Mouse (Mus musculus): ENCODE results near the gene Emx2. TPM values are rescaled to one million over a fixed set of nuclear protein-coding genes. Genes with fewer than 3 reads are reported as not detected.

The Emx2 gene
- 11.0 and 12.2 TPM in 2 replicates for polyA plus RNA-seq (2015; fragmentation: Nextera tagmentation; extraction: Ambion mirVana)

DNA sequence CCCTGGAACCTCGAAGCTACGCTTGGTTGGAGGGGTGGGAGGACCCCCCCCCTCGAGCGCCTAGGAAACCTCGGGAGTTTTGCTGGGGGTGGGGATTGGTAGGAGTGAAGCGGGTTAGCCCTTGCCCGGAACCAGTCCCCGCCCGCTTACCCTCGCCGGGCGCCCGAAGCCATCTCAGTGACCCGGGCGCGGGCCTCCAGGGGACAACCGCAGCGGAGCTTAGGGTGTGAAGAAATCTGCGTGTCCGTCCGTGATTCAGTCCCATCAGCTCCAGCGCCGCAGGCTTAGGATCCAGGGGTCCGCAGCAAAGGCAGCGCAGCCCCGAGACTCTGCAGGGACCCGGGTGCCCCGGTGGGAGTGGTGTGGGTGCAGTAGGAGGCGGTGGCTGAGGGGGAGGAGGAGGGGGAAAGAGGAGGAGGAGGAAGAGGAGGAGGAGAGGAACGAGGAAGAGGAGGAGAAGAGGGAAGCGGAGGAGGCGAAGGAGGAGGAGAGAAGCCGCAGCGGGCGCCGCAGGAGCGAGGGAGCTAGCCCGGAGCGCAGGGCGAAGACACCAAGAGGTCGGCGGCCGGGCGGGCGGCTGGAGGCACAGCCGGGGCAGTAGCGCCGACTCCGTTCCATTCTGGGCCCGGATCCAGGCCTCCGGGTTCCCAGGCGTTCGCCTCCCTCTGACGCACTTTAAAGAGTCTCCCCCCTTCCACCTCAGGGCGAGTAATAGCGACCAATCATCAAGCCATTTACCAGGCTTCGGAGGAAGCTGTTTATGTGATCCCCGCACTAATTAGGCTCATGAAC, at the start of gene Emx2:
TSS of gene Emx2 (plus strand) at position 422 of the 792 bp plus-strand sequence.
- peak; percentile 68; the same call in 1 of the 2 replicates for ATAC-seq (ENCODE audit: insufficient number of reproducible peaks, low FRiP score, low TSS enrichment, low read depth)
- H3K4me3 ChIP-seq: peak within 1 kb of the TSS; percentile 50
- under 1% methylated on average over 57 of the region's 58 CpGs for WGBS
- H3K36me3 ChIP-seq: no peaks in the 10 kb centered on the region
- peak within 1 kb of the TSS; percentile 55 for H3K9ac ChIP-seq
- H3K4me1 ChIP-seq: peaks cover 32% of the 10 kb centered on the region
- H3K9me3 ChIP-seq: no peaks in the 10 kb centered on the region
- H3K4me2 ChIP-seq: peak within 1 kb of the TSS; percentile 69
- H3K27ac ChIP-seq: peak within 1 kb of the TSS; percentile 88
- peaks cover 92% of the 10 kb centered on the region for H3K27me3 ChIP-seq

DNA sequence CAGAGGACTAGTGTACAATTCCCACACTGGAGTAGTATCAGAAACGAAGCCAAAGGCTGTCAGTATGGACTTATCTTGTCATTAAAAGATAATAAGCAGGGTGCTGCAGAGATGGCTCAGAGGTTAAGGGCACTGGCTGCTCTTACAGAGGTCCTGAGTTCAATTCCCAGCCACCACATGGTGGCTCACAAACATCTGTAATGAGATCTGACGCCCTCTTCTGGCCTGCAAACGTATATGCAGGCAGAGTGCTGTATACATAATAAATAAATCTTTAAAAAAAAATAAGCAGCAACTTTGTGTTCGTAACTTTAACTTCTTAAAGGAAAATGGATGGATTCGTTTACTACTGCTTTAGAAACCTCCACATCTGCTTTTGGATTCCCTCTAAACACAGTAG, 44.0 kb upstream of the Emx2 start:
- no peak overlapping the region for H3K4me2 ChIP-seq
- 0 out of 2 replicates have a peak, but pooled peaks cover 3% of the 10 kb centered on the region for H3K27me3 ChIP-seq
- no peak overlapping the region for H3K4me3 ChIP-seq
- H3K4me1 ChIP-seq: peaks cover 6% of the 10 kb centered on the region
- ATAC-seq (ENCODE audit: insufficient number of reproducible peaks, low FRiP score, low TSS enrichment, low read depth): no peak
- no peaks in the 10 kb centered on the region for H3K9me3 ChIP-seq
- no peak overlapping the region for H3K27ac ChIP-seq
- H3K36me3 ChIP-seq: no peaks in the 10 kb centered on the region
- WGBS: 56% methylated on average over 5 of the region's 5 CpGs
- H3K9ac ChIP-seq: no peak overlapping the region

DNA sequence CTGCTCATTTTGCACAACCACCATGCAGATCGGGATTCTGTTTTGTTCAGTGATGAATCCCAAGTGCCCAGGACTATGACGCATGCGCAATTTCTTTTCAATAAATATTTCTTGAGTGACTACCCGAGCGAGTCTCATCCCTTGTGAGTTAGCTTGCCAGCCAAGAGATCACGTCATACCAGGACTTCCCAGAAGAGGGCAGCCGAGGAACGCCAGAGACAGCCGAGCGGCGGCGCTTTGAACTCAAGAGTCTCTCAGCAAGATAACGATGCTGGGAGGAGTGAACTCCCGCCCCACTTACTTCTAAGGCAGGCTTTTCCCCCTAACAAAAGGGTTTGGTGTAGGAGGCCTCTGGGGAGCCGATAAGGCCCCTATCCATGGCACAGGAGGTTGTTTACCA, 40.1 kb upstream of the Emx2 start:
- Histone ChIP-seq H3K4me1 (peaks cover 11% of the 10 kb centered on the region), H3K36me3 (no peaks in the 10 kb centered on the region), H3K9me3 (no peaks in the 10 kb centered on the region), H3K27me3 (peaks cover 16% of the 10 kb centered on the region; the same call in 1 of the 2 replicates), H3K4me2 (peak overlapping the region; percentile 24), H3K9ac (no peak overlapping the region), H3K27ac (no peak overlapping the region), H3K4me3 (no peak overlapping the region)
- ATAC-seq (ENCODE audit: insufficient number of reproducible peaks, low FRiP score, low TSS enrichment, low read depth): no peak
- WGBS: 3% methylated on average over 15 of the region's 15 CpGs

DNA sequence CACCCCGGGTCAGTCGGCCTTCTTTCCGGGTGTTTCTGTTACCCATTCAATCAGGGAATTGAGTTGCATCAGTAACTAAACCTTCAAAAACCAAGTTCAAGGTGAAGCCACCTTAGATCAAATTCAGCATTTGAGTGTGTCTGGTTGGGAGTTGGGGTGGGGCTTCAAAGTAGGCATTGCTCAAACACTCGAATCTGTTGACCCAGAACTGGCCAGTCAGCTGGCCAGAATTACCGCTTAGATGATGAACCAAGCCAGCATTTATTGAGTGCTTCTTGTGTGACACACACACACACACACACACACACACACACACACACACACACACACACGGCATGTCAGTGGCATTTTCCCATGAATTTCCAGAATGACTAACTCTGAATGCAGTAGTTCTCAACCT, 39.5 kb upstream of the Emx2 start:
- Histone ChIP-seq H3K4me1 (peaks cover 10% of the 10 kb centered on the region), H3K27me3 (peaks cover 18% of the 10 kb centered on the region; the same call in 1 of the 2 replicates), H3K9me3 (no peaks in the 10 kb centered on the region), H3K4me2 (no peak overlapping the region), H3K4me3 (no peak overlapping the region), H3K9ac (no peak overlapping the region), H3K27ac (no peak overlapping the region), H3K36me3 (no peaks in the 10 kb centered on the region)
- 66% methylated on average over 6 of the region's 6 CpGs for WGBS
- no peak for ATAC-seq (ENCODE audit: insufficient number of reproducible peaks, low FRiP score, low TSS enrichment, low read depth)

DNA sequence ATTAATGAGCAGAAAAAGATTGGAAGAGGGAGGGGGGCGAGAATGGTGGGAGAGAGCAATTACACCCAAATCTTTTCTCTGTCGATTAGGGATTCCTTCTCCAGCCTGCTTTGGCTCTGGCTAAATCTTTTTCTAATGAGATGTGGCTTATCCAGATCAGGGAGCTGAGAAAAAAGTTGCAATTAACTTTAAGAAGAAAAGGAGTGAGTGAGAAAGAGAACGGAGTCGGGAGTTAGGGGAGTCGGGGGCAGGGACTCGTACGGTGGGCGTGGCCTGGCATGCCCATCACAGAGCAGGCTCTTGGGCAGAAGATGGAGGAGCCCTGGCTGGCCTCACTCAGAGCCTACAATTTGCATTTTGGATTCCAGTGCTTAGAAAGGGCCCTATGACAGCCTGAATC, 35.8 kb upstream of the Emx2 start:
- H3K4me3 ChIP-seq: no peak overlapping the region
- no peak overlapping the region for H3K9ac ChIP-seq
- no peaks in the 10 kb centered on the region for H3K36me3 ChIP-seq
- no peak overlapping the region for H3K4me2 ChIP-seq
- no peak overlapping the region for H3K27ac ChIP-seq
- H3K4me1 ChIP-seq: peaks cover 20% of the 10 kb centered on the region
- no peak for ATAC-seq (ENCODE audit: insufficient number of reproducible peaks, low FRiP score, low TSS enrichment, low read depth)
- 17% methylated on average over 8 of the region's 8 CpGs for WGBS
- peaks cover 18% of the 10 kb centered on the region; the same call in 1 of the 2 replicates for H3K27me3 ChIP-seq
- no peaks in the 10 kb centered on the region for H3K9me3 ChIP-seq

DNA sequence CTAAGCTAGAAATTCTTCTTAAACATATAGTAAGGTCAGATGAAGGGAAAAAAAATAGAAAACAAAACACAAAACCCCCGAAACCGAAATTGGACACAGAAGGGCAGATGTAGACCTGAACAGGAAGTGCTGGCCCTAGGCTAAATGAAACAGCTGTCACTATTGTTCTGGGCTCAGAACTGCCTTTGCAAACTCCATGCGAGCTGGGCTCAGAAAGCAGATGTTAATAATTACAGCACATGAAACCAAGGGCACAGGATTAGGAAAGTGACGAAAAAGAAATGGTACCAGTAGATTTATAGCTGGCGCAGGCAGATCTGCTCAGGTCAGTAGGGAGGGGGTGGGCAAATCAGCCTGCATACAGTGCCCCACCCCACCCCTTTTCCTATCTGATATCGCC, 34.5 kb upstream of the Emx2 start:
- 11% methylated on average over 6 of the region's 6 CpGs for WGBS
- ATAC-seq (ENCODE audit: insufficient number of reproducible peaks, low FRiP score, low TSS enrichment, low read depth): no peak
- Histone ChIP-seq H3K4me3 (no peak overlapping the region), H3K27me3 (peaks cover 15% of the 10 kb centered on the region; the same call in 1 of the 2 replicates), H3K4me2 (no peak overlapping the region), H3K4me1 (peaks cover 16% of the 10 kb centered on the region), H3K36me3 (no peaks in the 10 kb centered on the region), H3K9me3 (peaks cover 4% of the 10 kb centered on the region; the same call in 1 of the 2 replicates), H3K9ac (no peak overlapping the region), H3K27ac (no peak overlapping the region)

DNA sequence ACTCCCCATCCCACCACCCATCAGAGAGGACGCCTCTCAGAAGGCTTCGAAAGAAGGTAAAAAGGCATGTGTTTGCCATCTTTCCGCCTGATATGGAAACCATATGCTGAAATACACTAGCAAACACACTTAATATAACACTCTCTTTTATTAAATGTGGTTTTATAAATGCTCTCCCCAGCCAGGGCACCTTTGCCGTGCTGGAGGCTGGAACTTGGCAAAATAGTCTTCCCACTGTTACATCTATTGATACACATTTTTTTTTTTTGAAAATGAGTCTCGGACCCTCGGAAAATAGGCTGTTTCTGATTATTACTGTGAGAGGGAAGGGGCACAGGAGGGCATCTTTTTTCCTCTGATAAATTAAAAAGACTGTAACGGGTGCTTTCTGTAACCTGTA, 33.2 kb upstream of the Emx2 start:
- Histone ChIP-seq H3K9me3 (peaks cover 4% of the 10 kb centered on the region; the same call in 1 of the 2 replicates), H3K27me3 (peaks cover 9% of the 10 kb centered on the region; the same call in 1 of the 2 replicates), H3K9ac (no peak overlapping the region), H3K4me3 (no peak overlapping the region), H3K27ac (0 out of 2 replicates have a peak overlapping the region, but pooled peaks have one; percentile 29), H3K36me3 (0 out of 2 replicates have a peak, but pooled peaks cover 4% of the 10 kb centered on the region), H3K4me1 (peaks cover 16% of the 10 kb centered on the region), H3K4me2 (no peak overlapping the region)
- ATAC-seq (ENCODE audit: insufficient number of reproducible peaks, low FRiP score, low TSS enrichment, low read depth): no peak
- WGBS: 38% methylated on average over 7 of the region's 7 CpGs

DNA sequence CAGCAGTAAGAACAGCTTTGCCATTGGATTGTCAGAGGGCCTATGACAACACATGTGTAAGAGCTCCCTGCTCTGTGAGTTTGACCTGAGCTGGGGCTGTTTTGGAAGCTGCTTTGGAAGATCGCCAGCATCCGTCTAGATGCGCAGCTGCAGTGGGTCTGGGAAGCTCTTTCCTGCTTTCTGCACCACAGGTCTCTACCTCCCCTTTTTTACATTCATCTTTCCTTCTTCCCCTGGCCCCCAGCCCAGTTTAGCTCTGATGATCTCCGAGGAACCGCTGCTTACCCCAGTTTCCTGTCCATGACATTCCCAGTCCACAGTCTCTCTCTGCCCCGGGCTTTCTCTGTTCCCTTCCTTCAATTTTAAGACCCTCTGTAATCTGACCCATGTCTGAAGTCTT, 25.9 kb upstream of the Emx2 start:
- Histone ChIP-seq H3K9me3 (peaks cover 4% of the 10 kb centered on the region; the same call in 1 of the 2 replicates), H3K36me3 (0 out of 2 replicates have a peak, but pooled peaks cover 4% of the 10 kb centered on the region), H3K27me3 (no peaks in the 10 kb centered on the region), H3K4me3 (no peak overlapping the region), H3K4me1 (peaks cover 22% of the 10 kb centered on the region), H3K27ac (no peak overlapping the region), H3K4me2 (no peak overlapping the region), H3K9ac (no peak overlapping the region)
- WGBS: 22% methylated on average over 6 of the region's 6 CpGs
- no peak for ATAC-seq (ENCODE audit: insufficient number of reproducible peaks, low FRiP score, low TSS enrichment, low read depth)

DNA sequence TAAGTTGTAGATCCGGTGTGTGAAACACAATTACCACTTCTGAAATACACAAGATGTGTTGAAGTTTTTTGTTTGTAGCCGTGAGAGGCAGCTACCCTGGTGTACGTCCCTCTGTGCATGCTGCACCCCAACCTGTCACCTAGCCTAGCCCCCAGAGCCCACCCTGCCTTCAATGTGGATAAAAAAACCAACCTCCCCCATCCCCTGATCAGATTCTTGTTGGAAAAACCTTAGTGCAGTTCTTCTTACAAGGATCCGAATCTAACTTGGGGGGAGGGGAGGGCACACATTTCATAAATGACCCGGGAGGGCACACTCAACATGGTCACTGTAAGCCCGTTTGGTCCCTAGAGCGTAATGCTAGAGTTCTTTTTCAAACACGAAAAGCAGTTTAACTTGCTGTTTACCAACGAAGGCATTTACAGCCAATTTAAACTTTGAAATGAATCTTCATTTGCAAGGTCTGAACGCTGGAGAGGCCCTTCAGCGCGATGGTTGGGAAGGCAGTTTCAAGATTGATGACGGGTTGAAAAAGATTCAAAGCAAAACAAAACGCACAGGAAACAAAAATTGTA, 7.5 kb upstream of the Emx2 start:
- H3K9me3 ChIP-seq: no peaks in the 10 kb centered on the region
- H3K4me2 ChIP-seq: peak overlapping the region; percentile 41
- peaks cover 18% of the 10 kb centered on the region for H3K4me1 ChIP-seq
- 16% methylated on average over 14 of the region's 14 CpGs for WGBS
- peaks cover 83% of the 10 kb centered on the region for H3K27me3 ChIP-seq
- no peak overlapping the region for H3K9ac ChIP-seq
- H3K36me3 ChIP-seq: no peaks in the 10 kb centered on the region
- no peak overlapping the region for H3K4me3 ChIP-seq
- H3K27ac ChIP-seq: no peak overlapping the region
- no peak for ATAC-seq (ENCODE audit: insufficient number of reproducible peaks, low FRiP score, low TSS enrichment, low read depth)

DNA sequence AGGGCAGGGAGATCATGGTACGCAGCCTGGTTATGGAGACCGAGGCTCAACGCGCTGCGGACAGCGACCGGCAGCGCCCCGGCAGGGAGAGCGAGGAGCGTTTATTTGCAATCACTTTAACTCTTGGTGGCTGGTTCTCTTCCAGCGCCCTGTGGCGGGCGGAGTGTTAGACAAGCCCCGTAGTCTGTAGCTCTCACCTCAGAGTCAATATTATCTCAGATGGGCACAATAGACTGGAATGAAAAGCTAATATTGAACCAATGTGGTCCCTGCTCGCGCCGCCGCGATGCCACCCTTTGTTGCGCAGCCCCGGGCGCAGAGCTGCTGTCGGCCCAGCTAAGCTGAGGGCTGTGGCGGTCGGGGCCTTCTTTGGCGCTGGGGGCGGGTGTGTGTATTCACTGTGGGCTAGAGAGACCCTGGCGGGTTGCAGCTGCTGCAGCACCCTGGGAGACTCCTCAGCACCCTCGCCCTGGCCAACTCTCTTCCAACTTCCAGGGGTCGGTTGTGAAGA, 6.7 kb upstream of the Emx2 start:
- H3K4me2 ChIP-seq: peak overlapping the region; percentile 41
- H3K27ac ChIP-seq: no peak overlapping the region
- H3K9me3 ChIP-seq: no peaks in the 10 kb centered on the region
- peaks cover 18% of the 10 kb centered on the region for H3K4me1 ChIP-seq
- WGBS: 2% methylated on average over 31 of the region's 31 CpGs
- H3K9ac ChIP-seq: 0 out of 2 replicates have a peak overlapping the region, but pooled peaks have one; percentile 17
- peak overlapping the region; percentile 23 for H3K4me3 ChIP-seq
- no peaks in the 10 kb centered on the region for H3K36me3 ChIP-seq
- H3K27me3 ChIP-seq: peaks cover 91% of the 10 kb centered on the region
- no peak for ATAC-seq (ENCODE audit: insufficient number of reproducible peaks, low FRiP score, low TSS enrichment, low read depth)

DNA sequence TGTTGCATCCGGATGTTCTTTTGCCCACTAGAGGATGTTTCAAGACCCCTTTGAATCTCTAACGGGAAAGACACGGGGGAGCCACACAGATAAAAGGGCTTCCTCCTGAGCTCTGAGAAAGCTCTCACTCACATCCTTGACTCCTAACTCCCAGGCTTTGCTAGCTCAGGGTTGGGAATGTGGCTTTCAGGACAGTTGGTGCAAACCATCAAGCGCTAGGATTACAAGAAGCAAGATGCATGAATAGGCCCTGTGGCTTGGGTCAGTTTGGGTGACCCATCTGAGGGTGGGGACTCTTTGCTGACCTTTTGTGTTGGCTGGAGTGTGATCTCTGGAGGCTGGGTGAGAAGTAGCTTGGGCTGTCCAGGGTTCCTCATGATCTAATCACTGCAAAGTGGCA, 5.9 kb upstream of the Emx2 start:
- Histone ChIP-seq H3K9me3 (no peaks in the 10 kb centered on the region), H3K9ac (no peak overlapping the region), H3K4me1 (peaks cover 16% of the 10 kb centered on the region), H3K27ac (no peak overlapping the region), H3K4me2 (no peak overlapping the region), H3K27me3 (peaks cover 92% of the 10 kb centered on the region), H3K4me3 (no peak overlapping the region), H3K36me3 (no peaks in the 10 kb centered on the region)
- no peak for ATAC-seq (ENCODE audit: insufficient number of reproducible peaks, low FRiP score, low TSS enrichment, low read depth)
- WGBS: 36% methylated on average over 4 of the region's 4 CpGs

DNA sequence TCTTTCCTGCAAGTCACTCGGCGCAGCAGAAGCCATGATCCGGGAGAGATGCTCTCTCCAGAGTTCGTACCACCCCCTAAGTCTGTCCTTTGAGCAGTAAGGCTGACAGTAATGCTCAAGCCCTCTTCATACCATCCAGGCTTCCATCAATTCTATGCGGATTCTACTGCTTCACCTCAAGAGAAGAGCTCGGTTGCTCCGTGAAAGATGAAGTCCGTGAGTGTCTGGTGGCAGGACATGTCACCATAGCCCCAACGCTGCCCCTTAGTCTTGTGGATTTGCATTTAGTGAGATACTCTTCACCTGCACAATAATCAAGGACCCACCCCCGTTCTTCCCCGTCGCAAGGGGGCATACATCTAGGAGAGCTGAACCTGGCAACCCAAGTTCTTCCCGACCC, 4.6 kb upstream of the Emx2 start:
- H3K4me3 ChIP-seq: no peak overlapping the region
- no peak overlapping the region for H3K4me2 ChIP-seq
- WGBS: 27% methylated on average over 13 of the region's 13 CpGs
- H3K27me3 ChIP-seq: peaks cover 96% of the 10 kb centered on the region
- no peaks in the 10 kb centered on the region for H3K36me3 ChIP-seq
- no peak overlapping the region for H3K27ac ChIP-seq
- H3K9me3 ChIP-seq: no peaks in the 10 kb centered on the region
- peaks cover 28% of the 10 kb centered on the region for H3K4me1 ChIP-seq
- ATAC-seq (ENCODE audit: insufficient number of reproducible peaks, low FRiP score, low TSS enrichment, low read depth): no peak
- H3K9ac ChIP-seq: no peak overlapping the region

Data from limb, embryonic 15.5 days (tissue).